In genomic region chr16:49321951-49322350, GRCm38 (mm10) we compare ENCODE assay signal across 23 mouse cellular contexts.
DNase-seq lines count a peak whose midpoint lies in the region; ATAC-seq and TF ChIP-seq lines count a peak whose summit lies in the region.
"Had no signal": no experiment of that assay in that cellular context is flagged by ENCODE, and none has a peak within 500 bp of the region (broad histone marks: within the 10 kb centered on the region; RNA-seq: fewer than 3 reads in every experiment).

No protein-coding gene starts in this region.

- no peaks in the 10 kb centered on the region for H3K27me3 ChIP-seq in forebrain, embryonic 14.5 days (replicated peaks; ENCODE audit: control insufficient read depth, insufficient read depth, low read length)
- no peaks in the 10 kb centered on the region for H3K27me3 ChIP-seq in forebrain, embryonic 11.5 days (ENCODE audit: control insufficient read depth, insufficient read depth, low read length)
- no peaks in the 10 kb centered on the region for H3K27me3 ChIP-seq in kidney, postnatal 0 days (ENCODE audit: insufficient read depth, low read length)
- H3K27me3 ChIP-seq: intestine, embryonic 15.5 days; limb, embryonic 12.5 days; liver, embryonic 15.5 days; neural tube, embryonic 13.5 days had no signal

- H3K27ac ChIP-seq in forebrain, embryonic 14.5 days (ENCODE audit: low read depth, low read length) = no peak overlapping the region
- no peak overlapping the region for H3K27ac ChIP-seq in forebrain, embryonic 11.5 days (ENCODE audit: low read depth, low read length)
- no peak overlapping the region for H3K27ac ChIP-seq in kidney, postnatal 0 days
- H3K27ac ChIP-seq: embryonic facial prominence, embryonic 10.5 days; intestine, embryonic 15.5 days; limb, embryonic 12.5 days; liver, embryonic 15.5 days; neural tube, embryonic 13.5 days had no signal

- 91% methylated on average over 1 of the region's 1 CpGs for WGBS in forebrain, embryonic 14.5 days
- 79% methylated on average over 1 of the region's 1 CpGs for WGBS in forebrain, embryonic 11.5 days
- WGBS in kidney, postnatal 0 days = 91% methylated on average over 1 of the region's 1 CpGs

- ATAC-seq in forebrain, embryonic 14.5 days = no peak
- no peak for ATAC-seq in forebrain, embryonic 11.5 days (replicated peaks; ENCODE audit: low FRiP score)
- no peak for ATAC-seq in kidney, postnatal 0 days (replicated peaks; ENCODE audit: low FRiP score, low read depth)
- ATAC-seq: intestine, embryonic 15.5 days had no signal

- H3K4me2 ChIP-seq in forebrain, embryonic 14.5 days (ENCODE audit: low read length) = no peak overlapping the region
- H3K4me2 ChIP-seq in forebrain, embryonic 11.5 days (ENCODE audit: low read depth, low read length, severe bottlenecking) = no peak overlapping the region
- no peak overlapping the region for H3K4me2 ChIP-seq in kidney, postnatal 0 days (ENCODE audit: low read length)
- H3K4me2 ChIP-seq: heart, embryonic 11.5 days; intestine, embryonic 15.5 days; limb, embryonic 12.5 days; liver, embryonic 15.5 days; neural tube, embryonic 13.5 days had no signal

- no peak overlapping the region for H3K9ac ChIP-seq in forebrain, embryonic 14.5 days (ENCODE audit: low read length)
- H3K9ac ChIP-seq in forebrain, embryonic 11.5 days (ENCODE audit: low read length) = no peak overlapping the region
- H3K9ac ChIP-seq in kidney, postnatal 0 days (ENCODE audit: low read depth, low read length) = no peak overlapping the region
- H3K9ac ChIP-seq: intestine, embryonic 15.5 days; limb, embryonic 12.5 days; liver, embryonic 15.5 days; neural tube, embryonic 13.5 days had no signal

- no peaks in the 10 kb centered on the region for H3K4me1 ChIP-seq in forebrain, embryonic 14.5 days (ENCODE audit: control insufficient read depth, insufficient read depth, low read length)
- H3K4me1 ChIP-seq in forebrain, embryonic 11.5 days (replicated peaks; ENCODE audit: control insufficient read depth, insufficient read depth, low read length) = no peaks in the 10 kb centered on the region
- H3K4me1 ChIP-seq in kidney, postnatal 0 days (replicated peaks; ENCODE audit: insufficient read depth, low read length) = no peaks in the 10 kb centered on the region
- H3K4me1 ChIP-seq: embryonic facial prominence, embryonic 10.5 days; intestine, embryonic 15.5 days; limb, embryonic 12.5 days; liver, embryonic 15.5 days; neural tube, embryonic 13.5 days had no signal

- no peak overlapping the region for H3K4me3 ChIP-seq in forebrain, embryonic 14.5 days (ENCODE audit: low read depth, low read length)
- H3K4me3 ChIP-seq in forebrain, embryonic 11.5 days (ENCODE audit: low read depth, low read length) = no peak overlapping the region
- no peak overlapping the region for H3K4me3 ChIP-seq in kidney, postnatal 0 days (replicated peaks; ENCODE audit: low read depth, low read length)
- H3K4me3 ChIP-seq: embryonic facial prominence, embryonic 10.5 days; intestine, embryonic 15.5 days; limb, embryonic 12.5 days; liver, embryonic 15.5 days; neural tube, embryonic 13.5 days had no signal

- peak; percentile 63 for TF ChIP-seq CTCF in kidney, postnatal 0 days (IDR thresholded peaks at IDR 0.05; ENCODE audit: low read depth)

- no peaks in the 10 kb centered on the region for H3K9me3 ChIP-seq in forebrain, embryonic 14.5 days (replicated peaks; ENCODE audit: control insufficient read depth, low read length)
- no peaks in the 10 kb centered on the region for H3K9me3 ChIP-seq in forebrain, embryonic 11.5 days (ENCODE audit: control insufficient read depth, low read length)
- H3K9me3 ChIP-seq in kidney, postnatal 0 days (replicated peaks; ENCODE audit: low read length) = no peaks in the 10 kb centered on the region
- H3K9me3 ChIP-seq: embryonic facial prominence, embryonic 10.5 days; G1E; intestine, embryonic 15.5 days; limb, embryonic 12.5 days; liver, embryonic 15.5 days; neural tube, embryonic 13.5 days had no signal

- DNase-seq in forebrain, embryonic 14.5 days (ENCODE audit: low spot score) = peak; percentile 44
- DNase-seq in forebrain, embryonic 11.5 days (ENCODE audit: low spot score) = no peak
- DNase-seq in kidney, postnatal 0 days (ENCODE audit: low spot score) = peak; percentile 23
- DNase-seq in kidney, adult 18-20 months = no peak
- DNase-seq in 3T3-L1 (ENCODE audit: low read depth, low spot score) = peak; percentile 25
- peak; percentile 48 for DNase-seq in brain, adult 2 months (ENCODE audit: low read depth, low spot score)
- no peak for DNase-seq in ovary, postnatal 10 days (ENCODE audit: low spot score)
- no peak for DNase-seq in B cell, adult 2 months
- DNase-seq: adrenal gland, postnatal 14 days; cerebellum, postnatal 36 days; gastrocnemius, postnatal 10 days; heart, postnatal 4 days; kidney, postnatal 4 days; lung, postnatal 4 days; right cerebral cortex, postnatal 4 days; thymus, adult 18-20 months had no signal

- no peaks in the 10 kb centered on the region for H3K36me3 ChIP-seq in forebrain, embryonic 14.5 days (ENCODE audit: control insufficient read depth, insufficient read depth, low read length)
- H3K36me3 ChIP-seq in forebrain, embryonic 11.5 days (ENCODE audit: control insufficient read depth, insufficient read depth, low read length) = no peaks in the 10 kb centered on the region
- no peaks in the 10 kb centered on the region for H3K36me3 ChIP-seq in kidney, postnatal 0 days (ENCODE audit: insufficient read depth, low read length)
- H3K36me3 ChIP-seq: embryonic facial prominence, embryonic 10.5 days; G1E; intestine, embryonic 15.5 days; limb, embryonic 12.5 days; liver, embryonic 15.5 days; neural tube, embryonic 13.5 days had no signal

Comparison
In these comparisons a context has a peak if more than half of its experiments do, and no peak if none do; other contexts are left out.
1. DNase-seq: peak in forebrain, embryonic 14.5 days (single experiment), kidney, postnatal 0 days (single experiment), 3T3-L1 (single experiment) and brain, adult 2 months (single experiment); none in forebrain, embryonic 11.5 days (single experiment), kidney, adult 18-20 months (single experiment), ovary, postnatal 10 days (single experiment) and B cell, adult 2 months (0 of 2).